Mouse (Mus musculus) midbrain, postnatal 0 days (tissue): ENCODE data around the gene Lrmp. TPM values are rescaled to one million over a fixed set of nuclear protein-coding genes. Genes with fewer than 3 reads are reported as not detected.
A peak's percentile ranks its signal among the peaks of the same experiment; 100 is the strongest.

Experiments
- ATAC-seq: fragments of 200-750 bp; cut with Nextera tagmentation; 2 replicates; pipeline ENCODE4 v1.8.0; 2017; ENCODE audit warnings: moderate number of reproducible peaks, mild to moderate bottlenecking, moderate TSS enrichment, moderate library complexity; ENCODE audit not compliant: low FRiP score
- DNase-seq: peaks from one replicate; pipeline ENCODE4 v3.0.0-alpha.2; 2015; ENCODE audit warnings: low spot score
- H3K27ac ChIP-seq: fragments of 300-500 bp; sonication (generic); 2 replicates; pipeline ENCODE4 v1.5.1; 2014; ENCODE audit warnings: low read depth, mild to moderate bottlenecking, low read length, mixed read lengths
- H3K27me3 ChIP-seq: fragments of 300-500 bp; sonication (generic); 2 replicates; pipeline ENCODE4 v1.6.1; 2014; ENCODE audit warnings: low read length, control low read depth, mixed read lengths; ENCODE audit not compliant: insufficient read depth
- H3K36me3 ChIP-seq: fragments of 300-500 bp; sonication (generic); 2 replicates; pipeline ENCODE4 v1.6.1; 2014; ENCODE audit warnings: low read length, control low read depth, mixed read lengths; ENCODE audit not compliant: insufficient read depth
- H3K4me1 ChIP-seq: fragments of 300-500 bp; sonication (generic); 2 replicates; pipeline ENCODE4 v1.6.1; 2014; ENCODE audit warnings: mild to moderate bottlenecking, control low read depth, antibody characterized with exemption, low read length, mixed read lengths; ENCODE audit not compliant: insufficient read depth
- H3K4me2 ChIP-seq: fragments of 300-500 bp; sonication (generic); 2 replicates; pipeline ENCODE4 v1.6.1; 2014; ENCODE audit warnings: low read depth, mild to moderate bottlenecking, low read length, mixed read lengths; ENCODE audit not compliant: poor library complexity, severe bottlenecking
- H3K4me3 ChIP-seq: fragments of 300-500 bp; sonication (generic); 2 replicates; pipeline ENCODE4 v1.5.1; 2014; ENCODE audit warnings: low read depth, mild to moderate bottlenecking, low read length, moderate library complexity
- H3K9ac ChIP-seq: fragments of 300-500 bp; sonication (generic); replicated peaks from 2 replicates; pipeline ENCODE4 v1.6.1; 2014; ENCODE audit warnings: mild to moderate bottlenecking, low read length, moderate library complexity, mixed read lengths; ENCODE audit not compliant: poor library complexity, severe bottlenecking
- H3K9me3 ChIP-seq: fragments of 300-500 bp; sonication (generic); 2 replicates; pipeline ENCODE4 v1.6.1; 2016; ENCODE audit warnings: low read length, control low read depth
- CTCF ChIP-seq: IDR thresholded peaks from 2 replicates; pipeline ENCODE4 v1.5.1; 2016; ENCODE audit warnings: antibody characterized with exemption, mild to moderate bottlenecking
- WGBS: fragments of 180-500 bp; shearing (Covaris S2); extraction: QIAGEN DNeasy Blood & Tissue Kit; methylation state at CpG from one replicate; pipeline ENCODE4 v1.1.7; 2014; 5-methylcytosine and 5-hydroxymethylcytosine counted together
- polyA plus RNA-seq: library from polyadenylated mRNA; unstranded; fragments of >200 nt; fragmentation: Nextera tagmentation; extraction: Ambion mirVana; gene quantifications from 2 replicates; pipeline ENCODE4 v1.2.1, GENCODE M21; 2015
- total RNA-seq: library from RNA; depleted of rRNA; stranded (reverse); fragments of >200 nt; gene quantifications from 2 replicates; pipeline ENCODE4 v1.2.3, GENCODE M21; 2014

Gene Lrmp
- total and polyA plus RNA-seq, 2 experiments from 2014 or later: 0.59 to 1.8 TPM

DNA sequence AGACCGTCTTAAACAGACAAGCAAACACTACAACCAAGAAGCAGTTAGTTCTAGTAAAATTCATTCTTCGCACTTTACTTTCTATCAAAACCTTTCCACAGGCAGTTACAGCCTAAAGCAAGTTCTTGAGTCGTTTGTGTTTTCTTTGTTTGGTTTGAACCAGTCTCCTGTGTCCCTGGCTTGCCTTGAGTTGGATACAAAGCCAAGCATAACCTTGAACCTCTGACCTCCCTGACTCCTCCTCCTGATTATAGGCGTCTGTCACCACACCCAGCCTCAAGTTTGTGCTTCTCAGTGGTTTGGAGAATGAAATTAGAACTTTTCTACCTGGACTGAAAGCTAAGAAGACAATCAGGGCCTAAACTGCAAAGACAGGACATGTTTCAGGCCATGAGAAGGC, 21.0 kb upstream of the Lrmp start:
- H3K4me2 ChIP-seq: no peak overlapping the region
- H3K4me3 ChIP-seq: no peak overlapping the region
- ATAC-seq (no peak), DNase-seq (no peak)
- WGBS: 76% methylated on average over 4 of the region's 4 CpGs
- no peak overlapping the region for H3K9ac ChIP-seq
- no peak overlapping the region for H3K27ac ChIP-seq
- H3K36me3 ChIP-seq: no peaks in the 10 kb centered on the region
- H3K4me1 ChIP-seq: no peaks in the 10 kb centered on the region
- TF ChIP-seq CTCF: no peak
- no peaks in the 10 kb centered on the region for H3K9me3 ChIP-seq
- no peaks in the 10 kb centered on the region for H3K27me3 ChIP-seq

- Histone ChIP-seq H3K4me2 (no peak overlapping the region), H3K4me3 (no peak overlapping the region), H3K9me3 (no peaks in the 10 kb centered on the region), H3K4me1 (no peaks in the 10 kb centered on the region), H3K27me3 (no peaks in the 10 kb centered on the region), H3K9ac (no peak overlapping the region), H3K27ac (no peak overlapping the region), H3K36me3 (no peaks in the 10 kb centered on the region)
- ATAC-seq (no peak), DNase-seq (no peak)
- 77% methylated on average over 9 of the region's 9 CpGs for WGBS
- TF ChIP-seq CTCF: no peak
Measured at GRCm38 (mm10) chr6:145100923-145101322, 14.5 kb upstream of the Lrmp start.

GRCm38 (mm10) chr6:145104241-145104939, 11.1 kb upstream of the Lrmp start:
- WGBS: 86% methylated on average over 10 of the region's 10 CpGs
- TF ChIP-seq CTCF: no peak
- Histone ChIP-seq H3K36me3 (no peaks in the 10 kb centered on the region), H3K9ac (no peak overlapping the region), H3K4me2 (no peak overlapping the region), H3K9me3 (no peaks in the 10 kb centered on the region), H3K4me1 (no peaks in the 10 kb centered on the region), H3K4me3 (no peak overlapping the region), H3K27ac (no peak overlapping the region), H3K27me3 (no peaks in the 10 kb centered on the region)
- no peak for ATAC-seq
- peak; percentile 18 for DNase-seq

GRCm38 (mm10) chr6:145105439-145105838, 10.0 kb upstream of the Lrmp start:
- H3K27ac ChIP-seq: no peak overlapping the region
- H3K9me3 ChIP-seq: no peaks in the 10 kb centered on the region
- H3K27me3 ChIP-seq: no peaks in the 10 kb centered on the region
- H3K4me2 ChIP-seq: no peak overlapping the region
- DNase-seq (no peak), ATAC-seq (no peak)
- no peaks in the 10 kb centered on the region for H3K4me1 ChIP-seq
- H3K4me3 ChIP-seq: no peak overlapping the region
- H3K36me3 ChIP-seq: no peaks in the 10 kb centered on the region
- H3K9ac ChIP-seq: no peak overlapping the region
- WGBS: 94% methylated on average over 10 of the region's 10 CpGs
- no peak for TF ChIP-seq CTCF

DNA sequence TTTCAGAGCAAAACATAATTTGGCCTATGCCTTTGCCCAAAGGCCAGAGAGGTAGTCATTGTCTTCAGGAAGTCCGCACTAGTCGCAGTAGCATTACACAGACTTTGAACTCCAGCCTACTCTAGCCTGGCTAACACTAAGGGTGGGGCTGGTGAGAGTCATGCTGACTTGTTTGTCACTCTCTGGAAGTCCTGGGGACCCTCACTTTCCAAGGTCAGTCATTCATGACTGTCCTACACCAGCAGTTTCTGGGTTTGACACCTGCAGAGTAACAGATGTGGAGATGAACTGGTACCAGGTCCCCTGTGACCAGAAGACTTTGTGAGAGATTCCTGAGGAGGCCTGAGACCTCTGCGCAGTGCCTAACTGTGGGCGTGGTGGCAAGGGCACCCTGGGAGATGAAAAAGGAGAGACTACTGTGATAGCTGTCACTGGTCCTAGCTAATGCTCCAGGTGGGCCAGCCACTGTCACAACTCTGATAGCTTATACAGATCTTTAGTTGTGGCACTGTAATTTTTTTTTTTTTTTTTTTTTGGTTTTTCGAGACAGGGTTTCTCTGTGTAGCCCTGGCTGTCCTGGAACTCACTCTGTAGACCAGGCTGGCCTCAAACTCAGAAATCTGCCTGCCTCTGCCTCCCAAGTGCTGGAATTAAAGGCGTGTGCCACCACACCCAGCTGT, 9.2 kb upstream of the Lrmp start:
- no peak overlapping the region for H3K9ac ChIP-seq
- TF ChIP-seq CTCF: no peak
- H3K27ac ChIP-seq: no peak overlapping the region
- H3K4me3 ChIP-seq: no peak overlapping the region
- H3K27me3 ChIP-seq: no peaks in the 10 kb centered on the region
- H3K4me1 ChIP-seq: no peaks in the 10 kb centered on the region
- H3K9me3 ChIP-seq: no peaks in the 10 kb centered on the region
- no peak for ATAC-seq
- no peaks in the 10 kb centered on the region for H3K36me3 ChIP-seq
- DNase-seq: no peak
- H3K4me2 ChIP-seq: no peak overlapping the region
- 92% methylated on average over 5 of the region's 6 CpGs for WGBS

DNA sequence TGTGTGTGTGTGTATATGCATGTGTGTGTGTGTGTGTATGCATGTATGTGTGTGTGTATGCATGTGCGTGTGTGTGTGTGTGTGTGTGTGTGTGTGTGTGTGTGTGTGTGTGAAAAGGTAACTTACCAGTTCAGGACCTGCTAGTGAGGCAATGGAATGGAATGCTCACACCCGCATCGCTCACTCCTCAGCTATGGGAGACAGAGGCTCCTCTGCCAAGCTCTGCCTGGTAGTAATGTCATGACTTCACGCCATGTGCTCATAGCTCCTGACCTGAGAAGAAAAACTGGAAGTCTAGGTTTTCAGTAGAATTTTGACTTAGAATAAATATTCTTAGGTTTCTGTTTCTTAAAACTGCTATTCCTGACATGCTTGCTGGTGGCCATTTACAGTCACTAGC, 4.7 kb upstream of the Lrmp start:
- no peak for TF ChIP-seq CTCF

More for the DNA sequence above, 4.7 kb upstream of the Lrmp start:
- Histone ChIP-seq H3K27ac (no peak overlapping the region), H3K4me1 (no peaks in the 10 kb centered on the region), H3K27me3 (no peaks in the 10 kb centered on the region), H3K36me3 (no peaks in the 10 kb centered on the region), H3K4me2 (no peak overlapping the region), H3K9ac (no peak overlapping the region), H3K9me3 (no peaks in the 10 kb centered on the region), H3K4me3 (no peak overlapping the region)
- ATAC-seq: no peak
- WGBS: 94% methylated on average over 4 of the region's 4 CpGs
- DNase-seq: no peak
